Mouse (Mus musculus): ENCODE measurements at regions not wholly inside any gene's neighbourhood (a gene's known extent, or its start where the extent isn't known, plus 50 kb on each side); places are given as distances from the start of the nearest gene placed in this dataset.

DNA sequence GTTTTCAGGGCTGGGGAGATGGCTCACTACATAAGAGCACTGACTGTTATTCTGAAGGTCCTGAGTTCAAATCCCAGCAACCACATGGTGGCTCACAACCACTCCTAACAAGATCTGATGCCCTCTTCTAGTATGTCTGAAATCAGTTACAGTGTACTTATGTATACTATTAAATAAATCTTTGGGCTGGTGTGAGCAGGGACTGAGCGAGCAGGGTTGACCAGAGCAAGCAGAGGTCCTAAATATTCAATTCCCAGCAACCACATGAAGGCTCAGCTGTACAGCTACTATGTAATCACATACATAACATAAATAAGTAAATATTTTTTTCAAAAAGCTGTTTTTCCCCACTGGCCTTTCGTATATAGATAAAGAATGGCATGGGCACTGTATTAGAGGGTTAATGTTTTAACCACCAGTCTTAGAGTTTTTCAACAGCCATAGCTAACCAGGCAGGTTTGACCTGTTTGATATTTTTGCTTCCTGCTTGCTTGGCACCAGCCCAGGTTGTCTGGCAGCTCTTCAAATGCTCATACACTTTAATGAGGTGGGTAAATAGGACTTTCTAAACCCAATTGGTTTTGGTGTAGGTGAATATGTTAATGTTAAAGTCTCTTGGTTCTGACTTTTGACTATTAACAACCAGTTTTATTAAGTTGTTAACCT, 134.1 kb upstream of the Fam84a start:
- no peak overlapping the region for H3K4me2 ChIP-seq (ENCODE audit: low read depth, low read length)
- no peaks in the 10 kb centered on the region for H3K9me3 ChIP-seq (ENCODE audit: low read length)
- H3K4me3 ChIP-seq (ENCODE audit: low read length): no peak overlapping the region
- H3K4me1 ChIP-seq (ENCODE audit: insufficient read depth, low read length): no peaks in the 10 kb centered on the region
- WGBS: 93% methylated on average over 2 of the region's 2 CpGs
- H3K9ac ChIP-seq (replicated peaks; ENCODE audit: low read length): no peak overlapping the region
- no peak for TF ChIP-seq CTCF (IDR thresholded peaks at IDR 0.05; ENCODE audit: low read depth)
- H3K27me3 ChIP-seq (ENCODE audit: insufficient read depth, low read length): no peaks in the 10 kb centered on the region
- DNase-seq (ENCODE audit: low spot score): no peak
- no peak for ATAC-seq
- H3K27ac ChIP-seq: no peak overlapping the region
- H3K36me3 ChIP-seq (ENCODE audit: insufficient read depth, low read length): no peaks in the 10 kb centered on the region

- no peak for TF ChIP-seq CTCF (IDR thresholded peaks at IDR 0.05; ENCODE audit: low read depth)
- Histone ChIP-seq H3K27me3 (ENCODE audit: insufficient read depth, low read length) (no peaks in the 10 kb centered on the region), H3K36me3 (ENCODE audit: insufficient read depth, low read length) (no peaks in the 10 kb centered on the region), H3K4me2 (ENCODE audit: low read depth, low read length) (no peak overlapping the region), H3K4me3 (ENCODE audit: low read length) (no peak overlapping the region), H3K27ac (no peak overlapping the region), H3K9me3 (ENCODE audit: low read length) (no peaks in the 10 kb centered on the region), H3K4me1 (ENCODE audit: insufficient read depth, low read length) (no peaks in the 10 kb centered on the region), H3K9ac (replicated peaks; ENCODE audit: low read length) (no peak overlapping the region)
- DNase-seq (ENCODE audit: low spot score): no peak
- ATAC-seq: 0 out of 2 replicates have a peak, but pooled peaks have one; percentile 24
- 34% methylated on average over 4 of the region's 4 CpGs for WGBS
Measured at GRCm38 (mm10) chr12:14283106-14283692, 131.3 kb upstream of the Fam84a start.

DNA sequence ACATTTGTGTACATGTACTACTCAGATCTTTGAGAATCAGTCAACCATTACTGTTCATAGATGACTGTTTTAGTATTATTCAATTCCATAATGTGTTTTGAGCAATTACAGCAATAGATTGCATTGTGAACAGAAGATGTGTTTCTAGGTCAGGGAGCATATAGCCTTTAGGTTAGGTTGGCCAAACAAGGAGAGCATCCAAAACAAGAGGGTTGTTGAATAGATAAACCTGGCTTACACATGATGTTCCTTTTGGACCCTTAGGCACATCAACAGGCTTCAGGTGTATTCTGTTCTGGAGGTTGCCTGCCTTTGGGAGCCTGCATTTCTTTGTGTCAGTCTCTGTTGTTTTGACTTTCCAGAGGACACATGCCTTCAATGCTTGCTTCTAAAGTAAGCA, 123.4 kb upstream of the Fam84a start:
- no peaks in the 10 kb centered on the region for H3K4me1 ChIP-seq (ENCODE audit: insufficient read depth, low read length)
- H3K9ac ChIP-seq (replicated peaks; ENCODE audit: low read length): no peak overlapping the region
- no peak for TF ChIP-seq CTCF (IDR thresholded peaks at IDR 0.05; ENCODE audit: low read depth)
- no peaks in the 10 kb centered on the region for H3K27me3 ChIP-seq (ENCODE audit: insufficient read depth, low read length)
- no peak for DNase-seq (ENCODE audit: low spot score)
- H3K4me3 ChIP-seq (ENCODE audit: low read length): no peak overlapping the region
- no peaks in the 10 kb centered on the region for H3K36me3 ChIP-seq (ENCODE audit: insufficient read depth, low read length)
- no peak overlapping the region for H3K27ac ChIP-seq
- no peaks in the 10 kb centered on the region for H3K9me3 ChIP-seq (ENCODE audit: low read length)
- no peak for ATAC-seq
- H3K4me2 ChIP-seq (ENCODE audit: low read depth, low read length): no peak overlapping the region

DNA sequence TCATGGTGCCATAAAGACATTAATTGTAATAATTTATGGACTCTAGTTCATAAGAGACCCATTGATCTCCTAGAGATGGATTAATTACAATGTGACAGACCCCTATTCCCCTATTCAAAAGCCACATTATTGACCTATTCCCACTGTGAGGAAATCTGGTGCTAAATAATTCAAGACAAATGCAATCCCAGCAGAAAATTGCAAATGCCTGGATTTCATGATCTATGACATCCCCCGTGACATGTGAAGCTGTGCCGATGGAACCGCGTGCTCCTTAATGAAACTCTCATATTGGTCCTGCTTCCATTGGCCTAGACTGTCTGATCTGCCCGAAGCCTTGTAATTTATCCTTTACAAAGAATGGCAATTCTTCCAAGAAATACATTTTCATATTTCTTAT, 122.9 kb upstream of the Fam84a start:
- Histone ChIP-seq H3K9ac (replicated peaks; ENCODE audit: low read length) (no peak overlapping the region), H3K27me3 (ENCODE audit: insufficient read depth, low read length) (no peaks in the 10 kb centered on the region), H3K4me2 (ENCODE audit: low read depth, low read length) (no peak overlapping the region), H3K9me3 (ENCODE audit: low read length) (no peaks in the 10 kb centered on the region), H3K4me1 (ENCODE audit: insufficient read depth, low read length) (no peaks in the 10 kb centered on the region), H3K4me3 (ENCODE audit: low read length) (no peak overlapping the region), H3K36me3 (ENCODE audit: insufficient read depth, low read length) (no peaks in the 10 kb centered on the region), H3K27ac (no peak overlapping the region)
- ATAC-seq: no peak
- 79% methylated on average over 5 of the region's 5 CpGs for WGBS
- no peak for TF ChIP-seq CTCF (IDR thresholded peaks at IDR 0.05; ENCODE audit: low read depth)
- DNase-seq (ENCODE audit: low spot score): no peak

DNA sequence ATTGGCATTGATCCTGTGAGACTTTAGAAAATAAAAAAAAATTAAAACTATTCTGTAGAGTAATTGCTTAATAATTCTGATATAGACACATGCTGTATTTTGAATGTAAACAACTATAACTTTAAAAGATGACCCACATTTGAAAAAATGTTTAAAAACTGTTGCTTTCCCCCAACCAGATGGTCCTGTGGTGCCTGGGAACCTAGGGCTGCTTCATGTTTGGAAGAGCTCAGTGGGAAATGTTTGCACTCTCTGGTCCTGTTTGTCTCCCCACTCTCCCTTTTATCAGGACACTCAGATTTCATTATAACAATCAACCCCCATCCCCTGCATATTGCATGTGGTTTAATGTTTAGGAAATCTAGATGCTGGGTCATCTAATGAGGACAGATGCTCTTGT, 119.4 kb upstream of the Fam84a start:
- no peak overlapping the region for H3K4me3 ChIP-seq (ENCODE audit: low read length)
- DNase-seq (ENCODE audit: low spot score): peak; percentile 4

DNA sequence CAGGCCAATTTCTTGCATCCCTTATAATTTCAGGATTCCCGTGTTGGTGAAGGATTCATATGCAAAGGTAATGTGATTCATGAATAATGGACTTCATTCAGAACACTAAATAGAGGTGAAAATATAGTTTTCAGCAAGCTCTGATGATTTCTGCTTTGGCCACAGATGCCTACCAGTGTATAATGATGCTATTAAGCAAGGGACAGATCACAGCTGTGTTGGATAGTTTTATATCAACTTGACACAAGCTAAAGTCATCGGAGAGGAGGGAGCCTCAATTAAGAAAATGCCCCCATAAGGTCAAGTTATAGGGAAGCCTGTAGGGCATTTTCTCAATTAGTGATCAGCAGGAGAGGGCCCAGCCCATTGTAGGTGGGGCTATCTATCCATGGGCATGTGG, 109.2 kb upstream of the Fam84a start:
- 62% methylated on average over 2 of the region's 2 CpGs for WGBS
- Histone ChIP-seq H3K9ac (replicated peaks; ENCODE audit: low read length) (no peak overlapping the region), H3K9me3 (ENCODE audit: low read length) (no peaks in the 10 kb centered on the region), H3K36me3 (ENCODE audit: insufficient read depth, low read length) (no peaks in the 10 kb centered on the region), H3K4me3 (ENCODE audit: low read length) (no peak overlapping the region), H3K27ac (no peak overlapping the region), H3K4me1 (ENCODE audit: insufficient read depth, low read length) (no peaks in the 10 kb centered on the region), H3K27me3 (ENCODE audit: insufficient read depth, low read length) (no peaks in the 10 kb centered on the region), H3K4me2 (ENCODE audit: low read depth, low read length) (no peak overlapping the region)
- no peak for TF ChIP-seq CTCF (IDR thresholded peaks at IDR 0.05; ENCODE audit: low read depth)
- DNase-seq (ENCODE audit: low spot score) (no peak), ATAC-seq (no peak)

More for the DNA sequence above, 119.4 kb upstream of the Fam84a start:
- Histone ChIP-seq H3K36me3 (ENCODE audit: insufficient read depth, low read length) (no peaks in the 10 kb centered on the region), H3K27me3 (ENCODE audit: insufficient read depth, low read length) (no peaks in the 10 kb centered on the region), H3K9me3 (ENCODE audit: low read length) (no peaks in the 10 kb centered on the region), H3K4me1 (ENCODE audit: insufficient read depth, low read length) (no peaks in the 10 kb centered on the region), H3K9ac (replicated peaks; ENCODE audit: low read length) (no peak overlapping the region), H3K27ac (no peak overlapping the region), H3K4me2 (ENCODE audit: low read depth, low read length) (no peak overlapping the region)
- no peak for TF ChIP-seq CTCF (IDR thresholded peaks at IDR 0.05; ENCODE audit: low read depth)
- ATAC-seq: no peak

- DNase-seq (ENCODE audit: low spot score) (peak; percentile 28), ATAC-seq (peak; percentile 21; the same call in 1 of the 2 replicates)
- no peaks in the 10 kb centered on the region for H3K9me3 ChIP-seq (ENCODE audit: low read length)
- no peak overlapping the region for H3K4me2 ChIP-seq (ENCODE audit: low read depth, low read length)
- TF ChIP-seq CTCF (IDR thresholded peaks at IDR 0.05; ENCODE audit: low read depth): no peak
- H3K9ac ChIP-seq (replicated peaks; ENCODE audit: low read length): no peak overlapping the region
- H3K4me1 ChIP-seq (ENCODE audit: insufficient read depth, low read length): no peaks in the 10 kb centered on the region
- no peak overlapping the region for H3K27ac ChIP-seq
- no peaks in the 10 kb centered on the region for H3K27me3 ChIP-seq (ENCODE audit: insufficient read depth, low read length)
- WGBS: 28% methylated on average over 4 of the region's 4 CpGs
- no peaks in the 10 kb centered on the region for H3K36me3 ChIP-seq (ENCODE audit: insufficient read depth, low read length)
- no peak overlapping the region for H3K4me3 ChIP-seq (ENCODE audit: low read length)
Measured at GRCm38 (mm10) chr12:14260288-14260687, 108.4 kb upstream of the Fam84a start.

Data from hindbrain, postnatal 0 days (tissue).